Mouse (Mus musculus) left cerebral cortex, adult 8-10 months (tissue): ENCODE measurements around the gene Gm20388. TPM values are rescaled to one million over a fixed set of nuclear protein-coding genes. Genes with fewer than 3 reads are reported as not detected.

Source experiments
- DNase-seq, 2 experiments: peaks; one replicate each; pipeline ENCODE4 v3.0.0; 2022; ENCODE audit warnings: low spot score in 2 of 2
- total RNA-seq, 4 experiments: library from RNA; stranded (reverse); gene quantifications; 2 replicates each; pipeline ENCODE4 v1.2.4; 2022

Gm20388 gene
- total RNA-seq, 4 experiments from 2014 or later: 10.4 to 20.8 (median 16.4) TPM

GRCm38 (mm10) chr8:121391771-121392170 is 1481.1 kb downstream of the Gm20388 start:
- no peak for DNase-seq

- DNase-seq: no peak
Measured at GRCm38 (mm10) chr8:121392482-121392881, 1481.8 kb downstream of the Gm20388 start.

- DNase-seq: no peak
Measured at GRCm38 (mm10) chr8:121393111-121393510, 1482.5 kb downstream of the Gm20388 start.

GRCm38 (mm10) chr8:121394686-121395085 is 1484.0 kb downstream of the Gm20388 start:
- no peak for DNase-seq

GRCm38 (mm10) chr8:121395316-121395715 is 1484.7 kb downstream of the Gm20388 start:
- no peak for DNase-seq

GRCm38 (mm10) chr8:121396151-121396550 is 1485.5 kb downstream of the Gm20388 start:
- no peak for DNase-seq

GRCm38 (mm10) chr8:121397201-121397698 is 1486.6 kb downstream of the Gm20388 start:
- no peak for DNase-seq

- DNase-seq: no peak
Measured at GRCm38 (mm10) chr8:121398081-121398480, 1487.4 kb downstream of the Gm20388 start.

- no peak for DNase-seq
Measured at GRCm38 (mm10) chr8:121398724-121399123, 1488.1 kb downstream of the Gm20388 start.

- DNase-seq: no peak
Measured at GRCm38 (mm10) chr8:121399173-121399572, 1488.5 kb downstream of the Gm20388 start.

GRCm38 (mm10) chr8:121400581-121400980 is 1489.9 kb downstream of the Gm20388 start:
- no peak for DNase-seq

- no peak for DNase-seq
Measured at GRCm38 (mm10) chr8:121403821-121404220, 1493.2 kb downstream of the Gm20388 start.

GRCm38 (mm10) chr8:121418081-121418480 is 1507.4 kb downstream of the Gm20388 start:
- no peak for DNase-seq

GRCm38 (mm10) chr8:121419551-121419950 is 1508.9 kb downstream of the Gm20388 start:
- no peak for DNase-seq

- no peak for DNase-seq
Measured at GRCm38 (mm10) chr8:121421009-121421408, 1510.4 kb downstream of the Gm20388 start.

GRCm38 (mm10) chr8:121424080-121424479 is 1513.4 kb downstream of the Gm20388 start:
- DNase-seq: no peak

GRCm38 (mm10) chr8:121424600-121424999 is 1514.0 kb downstream of the Gm20388 start:
- DNase-seq: no peak

GRCm38 (mm10) chr8:121431499-121431898 is 1520.9 kb downstream of the Gm20388 start:
- no peak for DNase-seq

GRCm38 (mm10) chr8:121433466-121433865 is 1522.8 kb downstream of the Gm20388 start:
- no peak for DNase-seq

- DNase-seq: no peak
Measured at GRCm38 (mm10) chr8:121436656-121437055, 1526.0 kb downstream of the Gm20388 start.

GRCm38 (mm10) chr8:121437506-121437905 is 1526.9 kb downstream of the Gm20388 start:
- no peak for DNase-seq

- DNase-seq: no peak
Measured at GRCm38 (mm10) chr8:121438111-121438510, 1527.5 kb downstream of the Gm20388 start.

- no peak for DNase-seq
Measured at GRCm38 (mm10) chr8:121439351-121439750, 1528.7 kb downstream of the Gm20388 start.

- DNase-seq: no peak
Measured at GRCm38 (mm10) chr8:121443361-121443760, 1532.7 kb downstream of the Gm20388 start.
